Mouse (Mus musculus) heart, postnatal 0 days (tissue): ENCODE measurements around the gene Slitrk1. TPM values are rescaled to one million over a fixed set of nuclear protein-coding genes. Genes with fewer than 3 reads are reported as not detected.

ENCODE experiments used
- ATAC-seq: fragments of 200-750 bp; cut with Nextera tagmentation; 2 replicates; pipeline ENCODE4 v1.8.0; 2017; ENCODE audit warnings: low read depth, moderate number of reproducible peaks, moderate library complexity; ENCODE audit not compliant: insufficient read depth
- DNase-seq: peaks from one replicate; pipeline ENCODE4 v3.0.0-alpha.2; 2016; ENCODE audit warnings: low spot score
- H3K27ac ChIP-seq: fragments of 300-500 bp; sonication (generic); 2 replicates; pipeline ENCODE4 v1.5.1; 2014; ENCODE audit warnings: low read depth, mild to moderate bottlenecking
- H3K27me3 ChIP-seq: fragments of 300-500 bp; sonication (generic); 2 replicates; pipeline ENCODE4 v1.6.1; 2014; ENCODE audit warnings: low read length, mixed read lengths; ENCODE audit not compliant: control insufficient read depth, insufficient read depth
- H3K36me3 ChIP-seq: fragments of 300-500 bp; sonication (generic); replicated peaks from 2 replicates; pipeline ENCODE4 v1.6.1; 2014; ENCODE audit warnings: low read length, mixed read lengths; ENCODE audit not compliant: control insufficient read depth, insufficient read depth
- H3K4me1 ChIP-seq: fragments of 300-500 bp; sonication (generic); 2 replicates; pipeline ENCODE4 v1.6.1; 2014; ENCODE audit warnings: antibody characterized with exemption; ENCODE audit not compliant: control insufficient read depth, insufficient read depth
- H3K4me2 ChIP-seq: fragments of 300-500 bp; sonication (generic); 2 replicates; pipeline ENCODE4 v1.6.1; 2014; ENCODE audit warnings: low read depth, mild to moderate bottlenecking, low read length, moderate library complexity
- H3K4me3 ChIP-seq: fragments of 300-500 bp; sonication (generic); 2 replicates; pipeline ENCODE4 v1.5.1; 2014; ENCODE audit warnings: low read depth, low read length
- H3K9ac ChIP-seq: fragments of 300-500 bp; sonication (generic); replicated peaks from 2 replicates; pipeline ENCODE4 v1.6.1; 2014; ENCODE audit warnings: low read depth, low read length, mixed read lengths
- H3K9me3 ChIP-seq: fragments of 300-500 bp; sonication (generic); replicated peaks from 2 replicates; pipeline ENCODE4 v1.6.1; 2016; ENCODE audit warnings: low read length; ENCODE audit not compliant: control insufficient read depth
- CTCF ChIP-seq: IDR thresholded peaks from 2 replicates; pipeline ENCODE4 v1.5.1; 2016; ENCODE audit warnings: antibody characterized with exemption, control low read depth, low read depth
- EP300 ChIP-seq: IDR thresholded peaks from 2 replicates; pipeline ENCODE4 v1.6.1; 2016; ENCODE audit warnings: antibody characterized with exemption, low read depth
- WGBS: fragments of 180-500 bp; shearing (Covaris S2); extraction: QIAGEN DNeasy Blood & Tissue Kit; methylation state at CpG from one replicate; pipeline ENCODE4 v1.1.7; 2014; 5-methylcytosine and 5-hydroxymethylcytosine counted together
- polyA plus RNA-seq: library from polyadenylated mRNA; unstranded; fragments of >200 nt; fragmentation: Nextera tagmentation; extraction: Ambion mirVana; gene quantifications from 2 replicates; pipeline ENCODE4 v1.2.1, GENCODE M21; 2015
- total RNA-seq: library from RNA; depleted of rRNA; stranded (reverse); fragments of >200 nt; gene quantifications from 2 replicates; pipeline ENCODE4 v1.2.3, GENCODE M21; 2014; ENCODE audit warnings: low replicate concordance

Gene Slitrk1
- total and polyA plus RNA-seq, 2 experiments from 2014 or later: not detected

- DNase-seq: no peak
- H3K9ac ChIP-seq: no peak overlapping the region
- H3K4me3 ChIP-seq: peak overlapping the region; percentile 43
- H3K4me2 ChIP-seq: peak overlapping the region; percentile 68
- H3K27me3 ChIP-seq: peaks cover 35% of the 10 kb centered on the region
- no peaks in the 10 kb centered on the region for H3K9me3 ChIP-seq
- 0 out of 2 replicates have a peak, but pooled peaks cover 8% of the 10 kb centered on the region for H3K4me1 ChIP-seq
- no peak overlapping the region for H3K27ac ChIP-seq
- no peaks in the 10 kb centered on the region for H3K36me3 ChIP-seq
- no peak for ATAC-seq
- no peak for TF ChIP-seq EP300
- TF ChIP-seq CTCF: no peak
- WGBS: 1% methylated on average over 24 of the region's 24 CpGs
Observed at GRCm38 (mm10) chr14:108911138-108911841, 2.7 kb downstream of the Slitrk1 start.

GRCm38 (mm10) chr14:108910449-108911137 is 3.4 kb downstream of the Slitrk1 start:
- Histone ChIP-seq H3K4me2 (peak overlapping the region; percentile 68), H3K27me3 (peaks cover 35% of the 10 kb centered on the region), H3K4me3 (peak overlapping the region; percentile 43), H3K9me3 (no peaks in the 10 kb centered on the region), H3K4me1 (0 out of 2 replicates have a peak, but pooled peaks cover 8% of the 10 kb centered on the region), H3K27ac (no peak overlapping the region), H3K36me3 (no peaks in the 10 kb centered on the region), H3K9ac (no peak overlapping the region)
- WGBS: 8% methylated on average over 19 of the region's 19 CpGs
- ATAC-seq: no peak
- DNase-seq: no peak
- no peak for TF ChIP-seq CTCF
- no peak for TF ChIP-seq EP300

DNA sequence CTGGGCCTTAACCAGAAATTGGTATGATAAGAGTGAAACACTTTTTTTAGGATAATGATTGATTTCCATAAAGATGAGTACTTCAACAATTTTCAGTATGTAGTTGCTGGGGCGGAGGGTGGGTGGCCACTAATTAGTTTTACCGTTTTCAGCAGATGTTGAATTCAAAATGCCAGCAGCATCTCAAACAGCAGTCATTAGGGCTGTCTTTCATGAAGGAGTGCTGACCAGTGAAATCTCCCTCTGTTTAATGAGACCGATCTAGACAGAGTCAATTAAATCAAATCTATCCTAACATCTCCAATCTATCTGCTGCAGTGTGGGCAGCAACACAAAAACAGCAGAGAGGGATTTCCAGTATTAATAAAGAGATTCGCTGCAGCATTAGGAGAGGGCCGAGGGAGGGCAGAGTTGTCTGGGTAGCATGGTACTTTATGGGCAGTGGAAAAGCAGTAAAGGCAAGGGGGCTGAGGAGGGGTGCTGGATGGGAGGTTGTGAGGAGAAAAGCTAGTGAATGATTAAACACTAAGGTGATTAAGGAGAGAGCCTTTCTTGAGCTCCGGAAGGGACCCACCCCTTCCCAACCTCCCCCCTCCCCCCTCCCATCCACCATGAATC is 4.5 kb downstream of the Slitrk1 start:
- WGBS: 32% methylated on average over 6 of the region's 6 CpGs
- 0 out of 2 replicates have a peak, but pooled peaks cover 8% of the 10 kb centered on the region for H3K4me1 ChIP-seq
- H3K9me3 ChIP-seq: no peaks in the 10 kb centered on the region
- H3K4me2 ChIP-seq: no peak overlapping the region
- H3K9ac ChIP-seq: no peak overlapping the region
- ATAC-seq: no peak
- TF ChIP-seq CTCF (no peak), EP300 (no peak)
- no peak for DNase-seq
- no peaks in the 10 kb centered on the region for H3K36me3 ChIP-seq
- no peak overlapping the region for H3K27ac ChIP-seq
- no peak overlapping the region for H3K4me3 ChIP-seq
- H3K27me3 ChIP-seq: peaks cover 35% of the 10 kb centered on the region

- Histone ChIP-seq H3K9me3 (no peaks in the 10 kb centered on the region), H3K27ac (no peak overlapping the region), H3K36me3 (no peaks in the 10 kb centered on the region), H3K9ac (no peak overlapping the region), H3K4me1 (no peaks in the 10 kb centered on the region), H3K27me3 (no peaks in the 10 kb centered on the region), H3K4me3 (no peak overlapping the region), H3K4me2 (no peak overlapping the region)
- DNase-seq (no peak), ATAC-seq (no peak)
- 64% methylated on average over 7 of the region's 7 CpGs for WGBS
- no peak for TF ChIP-seq EP300
- no peak for TF ChIP-seq CTCF
Observed at GRCm38 (mm10) chr14:108898601-108899000, 15.4 kb downstream of the Slitrk1 start.

DNA sequence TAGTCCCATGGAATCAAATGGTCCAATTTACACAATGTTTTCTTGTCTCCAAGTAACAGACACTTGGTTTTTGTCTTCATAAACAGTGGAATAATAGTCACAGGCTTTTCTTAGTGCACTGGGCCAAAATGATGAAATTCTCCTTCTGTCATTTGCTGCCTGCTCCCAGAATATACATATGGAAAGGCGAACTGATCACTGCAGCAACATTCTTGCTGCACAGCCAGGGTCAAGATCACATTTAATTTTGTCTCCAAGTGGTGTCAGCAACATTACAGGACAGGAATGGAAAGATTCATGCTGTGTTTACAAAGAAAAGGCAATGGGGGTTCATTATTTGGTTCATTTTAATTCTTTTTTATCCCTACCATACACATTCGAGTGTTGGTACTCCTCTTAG is 18.5 kb downstream of the Slitrk1 start:
- WGBS: 45% methylated on average over 2 of the region's 2 CpGs
- no peak overlapping the region for H3K27ac ChIP-seq
- no peaks in the 10 kb centered on the region for H3K9me3 ChIP-seq
- no peak overlapping the region for H3K4me3 ChIP-seq
- DNase-seq (no peak), ATAC-seq (no peak)
- no peak overlapping the region for H3K4me2 ChIP-seq
- no peaks in the 10 kb centered on the region for H3K36me3 ChIP-seq
- no peaks in the 10 kb centered on the region for H3K4me1 ChIP-seq
- TF ChIP-seq CTCF: no peak
- TF ChIP-seq EP300: no peak
- H3K27me3 ChIP-seq: no peaks in the 10 kb centered on the region
- no peak overlapping the region for H3K9ac ChIP-seq
